Mouse (Mus musculus) forelimb bud, embryonic 11.5 days (tissue): ENCODE measurements at regions not wholly inside any gene's neighbourhood (a gene's known extent, or its start where the extent isn't known, plus 50 kb on each side); places are given as distances from the start of the nearest gene placed in this dataset.

Source experiments
- DNase-seq: peaks from one replicate; pipeline ENCODE4 v3.0.0-alpha.2; 2012; ENCODE audit warnings: low read depth, low spot score

DNA sequence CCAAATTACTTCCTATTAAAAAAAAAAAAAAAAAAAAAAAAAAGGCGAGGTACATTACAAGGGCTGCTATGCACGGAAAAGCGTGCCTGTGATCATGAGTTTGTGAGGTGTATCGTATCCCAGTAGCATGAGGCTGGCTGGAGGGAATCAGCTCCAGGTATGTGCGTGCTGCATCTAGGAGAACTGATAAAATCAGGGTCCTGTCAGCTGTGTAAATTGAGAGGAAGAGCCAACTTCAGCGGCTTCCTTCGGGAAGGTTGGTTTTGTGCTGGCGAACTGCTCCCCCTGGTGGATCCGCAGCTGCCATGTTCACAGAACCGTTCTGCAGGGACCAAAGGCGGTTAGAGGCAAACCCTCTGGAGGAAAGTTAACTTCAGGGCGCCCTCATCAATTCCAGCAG is 60.8 kb upstream of the Gm10295 start:
- DNase-seq, result peak; percentile 86

DNA sequence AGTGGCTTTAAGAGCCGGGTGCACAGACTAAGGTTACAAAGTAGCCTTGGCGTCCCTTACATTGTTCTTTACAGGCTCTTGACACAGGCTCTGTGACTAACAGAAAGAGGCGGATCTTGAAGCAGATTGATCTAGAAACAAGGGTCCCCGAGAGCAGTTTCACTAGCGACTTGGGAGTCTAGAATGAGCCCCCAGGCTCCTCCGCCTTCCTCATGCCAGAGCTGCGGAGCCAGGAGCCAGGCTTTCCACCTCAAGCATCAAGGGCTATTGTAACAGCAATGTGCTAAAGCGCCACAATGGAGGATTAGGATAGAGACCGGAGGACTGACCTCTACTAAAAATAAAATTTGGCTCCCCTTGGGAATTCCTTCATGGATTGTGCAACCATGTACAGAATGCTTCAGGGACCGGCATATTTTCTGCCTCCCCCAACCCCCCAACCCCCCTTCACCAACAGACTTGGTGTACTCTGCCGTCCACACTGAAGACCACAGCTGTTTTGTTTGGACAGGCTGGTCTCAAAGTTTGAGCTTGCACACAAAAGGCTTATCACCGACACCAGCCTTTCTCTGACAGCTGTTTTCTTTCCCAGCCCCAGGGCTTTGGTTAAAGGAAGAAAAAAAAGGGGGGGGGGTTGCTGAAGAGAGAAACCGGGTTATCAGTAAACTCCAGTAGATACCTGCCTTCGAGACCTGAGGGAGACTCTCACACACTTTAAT is 60.2 kb upstream of the Gm10295 start:
- DNase-seq, result peak; percentile 46

DNA sequence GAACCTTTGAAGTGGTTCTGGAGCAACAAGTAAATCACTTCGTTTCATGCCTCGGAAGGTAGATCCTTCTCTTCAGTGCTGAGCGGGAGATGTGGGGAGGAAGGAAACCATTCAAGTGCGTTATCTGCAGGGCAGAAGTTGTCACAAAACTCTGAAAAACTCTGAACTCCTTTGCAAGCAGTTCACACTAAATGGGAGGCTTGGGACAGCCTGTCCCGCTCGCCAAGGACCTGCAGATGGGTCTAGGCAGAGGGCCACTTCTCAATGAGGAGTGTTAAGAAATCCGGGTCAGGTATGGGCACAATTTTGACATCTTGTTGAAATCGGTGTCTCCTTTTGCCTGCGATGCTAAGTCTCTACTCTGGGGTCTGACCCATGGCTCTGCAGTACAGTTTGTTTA is 58.6 kb upstream of the Gm10295 start:
- no peak for DNase-seq

DNA sequence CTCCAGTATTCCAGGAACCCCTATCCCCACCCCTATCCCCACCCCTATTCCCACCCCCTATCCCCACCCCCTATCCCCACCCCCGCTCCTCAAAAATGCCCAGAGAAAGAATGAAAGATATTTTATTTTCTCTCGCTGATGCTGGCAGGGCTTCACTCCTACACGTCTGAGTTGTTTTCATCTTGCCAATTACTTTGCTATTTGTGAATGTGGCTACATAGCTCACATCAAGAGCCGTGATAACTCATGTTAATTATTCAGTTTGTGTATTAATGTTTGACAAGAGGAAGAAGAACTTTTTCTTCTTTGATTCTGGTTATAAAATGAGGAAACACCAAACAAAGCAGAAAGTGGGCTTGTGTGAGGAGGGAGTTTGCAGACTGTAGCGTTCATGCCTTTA is 57.8 kb upstream of the Gm10295 start:
- no peak for DNase-seq

DNA sequence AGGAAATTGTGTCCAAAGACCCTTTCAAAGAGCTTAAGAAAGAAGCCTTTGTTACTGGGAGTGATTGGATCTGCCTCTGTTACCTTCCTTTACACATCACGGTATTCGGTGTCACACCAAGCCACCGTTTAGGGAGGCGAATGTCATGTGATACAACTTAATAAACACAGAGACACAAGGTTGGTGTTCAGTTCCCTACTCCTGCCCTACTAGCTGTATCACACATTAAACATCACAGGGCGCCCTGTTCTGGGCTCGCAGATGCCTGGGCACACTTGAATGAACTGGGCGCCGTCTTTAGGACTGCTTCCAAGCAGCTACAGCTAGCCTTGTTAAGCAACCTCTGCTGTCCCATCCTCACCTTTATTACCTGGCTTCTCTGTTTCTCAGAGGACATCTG is 55.0 kb upstream of the Gm10295 start:
- DNase-seq, result no peak
